Mouse (Mus musculus) stomach, postnatal 0 days (tissue): ENCODE data around the gene Txnrd2.

Source experiments
- CTCF ChIP-seq: IDR thresholded peaks from 2 replicates; pipeline ENCODE4 v1.5.1; 2016; ENCODE audit warnings: antibody characterized with exemption, low read depth, mild to moderate bottlenecking, moderate library complexity
- EP300 ChIP-seq: optimal IDR thresholded peaks from 2 replicates; pipeline ENCODE3; 2016; ENCODE audit warnings: antibody characterized with exemption

- TF ChIP-seq EP300 (no peak), CTCF (peak; percentile 33)
These were observed 51.8 kb downstream of the Txnrd2 start for GRCm38 (mm10) chr16:18477996-18478395.
